Mouse (Mus musculus) gastrocnemius, postnatal 4 days (tissue): ENCODE results near the gene Asphd1. TPM values are rescaled to one million over a fixed set of nuclear protein-coding genes. Genes with fewer than 3 reads are reported as not detected.

ENCODE experiments used
- DNase-seq, 2 experiments: peaks; one replicate each; pipeline ENCODE4 v3.0.0; 2021 to 2022; ENCODE audit warnings: low spot score in 2 of 2, mixed read lengths in 2 of 2
- long read RNA-seq, 2 experiments: library from polyadenylated mRNA; stranded (forward); transcript quantifications; one replicate each; pipeline ENCODE4 v2.0.0; 2021
- total RNA-seq, 2 experiments: library from RNA; stranded (reverse); gene quantifications; 2 replicates each; pipeline ENCODE4 v1.2.3; 2021

Gene Asphd1
- total RNA-seq: under 1 TPM in 1 of 2 experiments, not detected in 1; 0.26 TPM
- long read RNA-seq, experiment 1: 0 reads
- long read RNA-seq, experiment 2: 0 reads

- no peak for DNase-seq
Observed at GRCm38 (mm10) chr7:126949403-126949792, at the start of gene Asphd1. Asphd1 (minus strand) TSS chr7:126949582.

- DNase-seq: no peak
Observed at GRCm38 (mm10) chr7:126996449-126996848, 47.1 kb upstream of the Asphd1 start.

GRCm38 (mm10) chr7:126988816-126989215 lies 39.4 kb upstream of the Asphd1 start:
- no peak for DNase-seq

GRCm38 (mm10) chr7:126986319-126986718 lies 36.9 kb upstream of the Asphd1 start:
- DNase-seq: no peak

- DNase-seq: no peak
Observed at GRCm38 (mm10) chr7:126984667-126985444, 35.5 kb upstream of the Asphd1 start.

GRCm38 (mm10) chr7:126983113-126983512 lies 33.7 kb upstream of the Asphd1 start:
- no peak for DNase-seq

GRCm38 (mm10) chr7:126982054-126982453 lies 32.7 kb upstream of the Asphd1 start:
- no peak for DNase-seq

- DNase-seq: no peak
Observed at GRCm38 (mm10) chr7:126981601-126982000, 32.2 kb upstream of the Asphd1 start.

- DNase-seq: no peak
Observed at GRCm38 (mm10) chr7:126978841-126979240, 29.5 kb upstream of the Asphd1 start.

- no peak for DNase-seq
Observed at GRCm38 (mm10) chr7:126976878-126977459, 27.6 kb upstream of the Asphd1 start.

GRCm38 (mm10) chr7:126975950-126976866 lies 26.8 kb upstream of the Asphd1 start, which contains the start of gene Cdiptos:
Cdiptos (minus strand) TSS chr7:126976098.
- peak; percentile 92 to 96 for DNase-seq

- no peak for DNase-seq
Observed at GRCm38 (mm10) chr7:126975893-126975949, 26.3 kb upstream of the Asphd1 start, which contains the start of gene Cdipt. Cdipt (plus strand) TSS chr7:126975914.

- DNase-seq: no peak
Observed at GRCm38 (mm10) chr7:126975493-126975892, 26.1 kb upstream of the Asphd1 start.

GRCm38 (mm10) chr7:126967361-126967760 lies 18.0 kb upstream of the Asphd1 start:
- no peak for DNase-seq

- DNase-seq: no peak
Observed at GRCm38 (mm10) chr7:126965568-126965967, 16.2 kb upstream of the Asphd1 start.

- no peak for DNase-seq
Observed at GRCm38 (mm10) chr7:126963548-126964286, 14.3 kb upstream of the Asphd1 start.

- no peak for DNase-seq
Observed at GRCm38 (mm10) chr7:126961965-126962364, 12.6 kb upstream of the Asphd1 start.

- no peak for DNase-seq
Observed at GRCm38 (mm10) chr7:126961095-126961494, 11.7 kb upstream of the Asphd1 start.

- DNase-seq: no peak
Observed at GRCm38 (mm10) chr7:126959780-126960179, 10.4 kb upstream of the Asphd1 start.

GRCm38 (mm10) chr7:126955125-126955524 lies 5.7 kb upstream of the Asphd1 start:
- no peak for DNase-seq

GRCm38 (mm10) chr7:126952646-126953045 lies 3.3 kb upstream of the Asphd1 start:
- no peak for DNase-seq
